Mouse (Mus musculus) macrophage (primary cell): Measurements from ENCODE around the gene Ccdc182. TPM values are rescaled to one million over a fixed set of nuclear protein-coding genes. Genes with fewer than 3 reads are reported as not detected.

Source experiments
- H3K27ac ChIP-seq: fragments of 350-480 bp; formaldehyde crosslinking; 2 replicates; pipeline ENCODE4 v1.9.0; 2021
- H3K36me3 ChIP-seq: fragments of 350-480 bp; formaldehyde crosslinking; 2 replicates; pipeline ENCODE4 v1.9.0; 2021; ENCODE audit errors: inconsistent target
- H3K4me3 ChIP-seq: fragments of 350-480 bp; formaldehyde crosslinking; 2 replicates; pipeline ENCODE4 v1.9.0; 2021; ENCODE audit errors: inconsistent target
- H3K79me2 ChIP-seq: fragments of 350-480 bp; formaldehyde crosslinking; 2 replicates; pipeline ENCODE4 v1.9.0; 2021; ENCODE audit errors: inconsistent target
- WGBS: methylation state at CpG from one replicate; pipeline ENCODE4 v1.1.7; 2026; ENCODE audit warnings: inconsistent platforms; ENCODE audit not compliant: missing documents; 5-methylcytosine and 5-hydroxymethylcytosine counted together
- polyA plus RNA-seq: library from polyadenylated mRNA; stranded (reverse); fragments of 250-400 nt; gene quantifications from 3 replicates; pipeline ENCODE4 v1.2.4, GENCODE M21; 2018; ENCODE audit warnings: inconsistent platforms
- total RNA-seq, 78 experiments: library from RNA; depleted of rRNA; stranded (reverse); fragments of 250-400 nt; gene quantifications; 1 replicate in 9 of 78; 2 replicates in 24 of 78; 3 replicates in 43 of 78; 4 replicates in 2 of 78; pipeline ENCODE4 v1.2.4; 2018; ENCODE audit warnings: inconsistent platforms in 56 of 78

Gene Ccdc182
- total RNA-seq (2018; cell fraction: chromatin; rRNA removed): not detected
- total RNA-seq (2018; cell fraction: cytosol; rRNA removed): not detected
- total RNA-seq (2018; cell fraction: nucleus; rRNA removed): not detected
- not detected in 3 replicates for polyA plus RNA-seq

DNA sequence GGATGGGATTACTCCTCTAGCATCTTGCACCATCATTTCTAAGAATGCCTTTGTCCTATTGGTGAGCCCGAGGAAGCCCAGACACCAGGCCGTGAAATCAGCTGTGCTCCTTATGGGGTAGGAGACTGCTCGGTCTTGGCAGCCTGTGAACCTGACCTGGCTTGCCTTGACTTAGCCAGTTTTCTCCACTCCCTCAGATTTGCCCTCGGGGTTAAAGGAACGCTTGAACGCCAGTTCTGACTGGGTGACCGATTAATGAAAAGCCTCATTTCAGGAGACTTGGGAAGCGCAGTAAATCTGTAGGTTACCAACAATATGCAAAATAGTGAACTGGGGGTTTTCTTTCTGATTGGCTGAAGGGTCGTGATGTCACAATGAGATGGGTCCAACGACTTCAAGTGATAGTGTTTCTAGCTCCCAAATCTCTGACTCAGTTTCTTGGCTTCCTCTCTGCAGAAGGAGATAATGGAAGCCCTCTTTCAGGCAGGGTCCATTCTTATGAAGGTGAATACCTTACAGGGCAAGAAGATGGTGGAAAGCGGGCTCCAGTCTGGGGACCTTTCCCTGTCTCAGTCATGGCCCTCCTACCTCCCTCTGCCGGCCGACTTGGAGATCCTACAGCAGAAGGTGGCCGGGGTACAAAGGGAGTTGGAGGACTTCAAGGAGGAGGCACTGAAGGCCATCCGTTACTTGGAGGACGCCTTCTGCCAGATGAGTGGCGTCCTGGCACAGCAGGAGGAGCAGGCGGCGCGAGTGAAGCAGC, at the start of gene Ccdc182:
Gene Ccdc182 (plus strand): TSS at position 428 of the 763 bp plus-strand sequence.
- 45% methylated on average over 20 of the region's 20 CpGs for WGBS
- Histone ChIP-seq H3K27ac (no peak within 1 kb of the TSS), H3K79me2 (no peaks in the 10 kb centered on the region), H3K36me3 (no peaks in the 10 kb centered on the region), H3K4me3 (no peak within 1 kb of the TSS)

DNA sequence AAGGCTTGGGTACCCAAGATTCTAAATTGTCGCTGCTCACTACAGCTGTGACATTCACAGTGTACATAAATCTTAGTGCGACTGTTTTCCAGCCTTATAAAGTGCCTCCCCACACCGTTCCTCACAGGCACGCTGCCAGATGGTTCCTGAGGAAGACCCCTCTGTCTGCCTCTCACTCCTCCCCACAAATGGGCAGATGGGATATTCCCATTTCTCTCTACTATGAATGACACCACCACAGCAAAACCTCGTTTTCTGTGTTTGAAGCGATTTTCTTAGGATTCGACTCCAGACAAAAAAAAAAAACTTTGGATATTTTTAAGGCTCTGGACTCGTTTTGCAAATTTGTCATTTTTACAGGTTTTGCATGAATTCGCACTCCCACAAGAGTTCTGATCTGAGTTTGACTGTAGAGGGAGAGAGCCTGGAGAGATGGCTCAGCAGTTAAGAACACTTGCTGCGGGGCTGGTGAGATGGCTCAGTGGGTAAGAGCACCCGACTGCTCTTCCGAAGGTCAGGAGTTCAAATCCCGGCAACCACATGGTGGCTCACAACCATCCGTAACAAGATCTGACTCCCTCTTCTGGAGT, 48.2 kb upstream of the Ccdc182 start:
- H3K36me3 ChIP-seq: no peaks in the 10 kb centered on the region
- no peak overlapping the region for H3K27ac ChIP-seq
- H3K4me3 ChIP-seq: no peak overlapping the region
- no peaks in the 10 kb centered on the region for H3K79me2 ChIP-seq
- 97% methylated on average over 14 of the region's 14 CpGs for WGBS

DNA sequence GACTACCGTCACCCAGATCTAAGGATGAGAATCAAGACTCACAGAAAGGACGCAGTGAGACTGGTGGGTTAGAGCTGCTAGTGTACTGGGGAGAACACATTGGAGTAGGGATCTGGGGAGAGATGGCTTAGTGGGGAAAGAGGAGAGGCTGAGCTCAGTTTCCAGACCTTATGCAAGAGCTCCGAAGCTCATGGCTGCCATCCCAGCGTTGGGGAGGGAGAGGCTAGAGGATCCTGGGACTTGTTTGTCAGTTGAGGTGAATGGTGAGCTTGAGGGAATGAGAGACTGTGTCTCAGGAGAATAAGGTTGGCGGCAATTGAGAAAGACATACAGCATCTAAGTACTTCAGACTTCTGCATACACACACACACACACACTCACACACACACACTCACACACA, 45.2 kb upstream of the Ccdc182 start:
- Histone ChIP-seq H3K27ac (no peak overlapping the region), H3K79me2 (no peaks in the 10 kb centered on the region), H3K36me3 (no peaks in the 10 kb centered on the region), H3K4me3 (no peak overlapping the region)
- WGBS: 92% methylated on average over 5 of the region's 5 CpGs

GRCm38 (mm10) chr11:88250568-88250967, 43.3 kb upstream of the Ccdc182 start:
- no peak overlapping the region for H3K4me3 ChIP-seq
- H3K79me2 ChIP-seq: no peaks in the 10 kb centered on the region
- 81% methylated on average over 3 of the region's 3 CpGs for WGBS
- no peaks in the 10 kb centered on the region for H3K36me3 ChIP-seq
- no peak overlapping the region for H3K27ac ChIP-seq

GRCm38 (mm10) chr11:88251295-88251694, 42.6 kb upstream of the Ccdc182 start:
- H3K4me3 ChIP-seq: no peak overlapping the region
- no peaks in the 10 kb centered on the region for H3K36me3 ChIP-seq
- H3K27ac ChIP-seq: no peak overlapping the region
- WGBS: 87% methylated on average over 7 of the region's 7 CpGs
- H3K79me2 ChIP-seq: no peaks in the 10 kb centered on the region

DNA sequence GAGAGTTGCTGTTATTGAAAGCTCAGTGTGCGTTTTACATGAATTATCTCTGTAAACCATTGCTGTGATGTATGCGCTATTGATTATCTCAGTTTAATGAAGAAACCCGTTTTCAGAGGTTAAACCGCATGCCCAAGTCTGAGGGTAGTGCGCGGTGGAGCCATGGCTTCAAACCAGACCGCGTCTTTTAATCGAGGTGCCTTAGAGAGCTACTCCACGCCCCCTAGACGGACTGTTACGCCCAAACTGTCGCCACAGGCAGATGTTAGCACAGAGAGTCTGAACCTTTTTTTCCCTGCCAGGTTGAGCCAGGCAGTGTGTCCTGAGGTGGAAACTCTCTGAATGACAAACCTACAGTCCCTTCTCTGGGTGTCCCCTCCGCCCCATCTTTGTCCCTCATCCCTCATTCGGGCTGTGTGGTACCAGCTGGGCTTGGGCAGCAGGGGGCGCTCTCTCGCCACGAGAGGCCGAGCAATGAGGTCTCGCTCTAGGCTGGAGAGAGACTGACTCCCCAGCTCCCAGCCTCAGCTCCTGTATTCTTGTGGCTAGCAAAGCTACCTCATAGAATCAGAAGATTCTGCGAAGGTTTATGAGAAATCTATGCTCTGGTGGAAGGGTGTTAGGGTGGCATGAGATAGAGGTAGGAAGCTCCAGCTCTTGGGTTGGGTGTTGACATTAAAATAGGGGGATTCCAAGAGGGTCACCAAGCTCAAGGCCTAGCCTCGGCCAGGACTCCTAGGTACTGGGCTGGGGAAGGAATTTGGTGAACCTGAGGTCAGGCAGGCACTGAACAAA, 41.7 kb upstream of the Ccdc182 start:
- WGBS: 19% methylated on average over 22 of the region's 22 CpGs
- no peaks in the 10 kb centered on the region for H3K36me3 ChIP-seq
- no peak overlapping the region for H3K4me3 ChIP-seq
- H3K27ac ChIP-seq: no peak overlapping the region
- no peaks in the 10 kb centered on the region for H3K79me2 ChIP-seq

GRCm38 (mm10) chr11:88252767-88253513, 40.9 kb upstream of the Ccdc182 start:
- Histone ChIP-seq H3K27ac (no peak overlapping the region), H3K36me3 (no peaks in the 10 kb centered on the region), H3K4me3 (no peak overlapping the region), H3K79me2 (no peaks in the 10 kb centered on the region)
- WGBS: 37% methylated on average over 17 of the region's 18 CpGs

- no peaks in the 10 kb centered on the region for H3K79me2 ChIP-seq
- 96% methylated on average over 7 of the region's 7 CpGs for WGBS
- H3K27ac ChIP-seq: no peak overlapping the region
- no peak overlapping the region for H3K4me3 ChIP-seq
- H3K36me3 ChIP-seq: no peaks in the 10 kb centered on the region
Measured at GRCm38 (mm10) chr11:88253514-88254167, 40.2 kb upstream of the Ccdc182 start.

GRCm38 (mm10) chr11:88257700-88258099, 36.2 kb upstream of the Ccdc182 start:
- no peaks in the 10 kb centered on the region for H3K36me3 ChIP-seq
- H3K79me2 ChIP-seq: no peaks in the 10 kb centered on the region
- no peak overlapping the region for H3K4me3 ChIP-seq
- no peak overlapping the region for H3K27ac ChIP-seq
- 77% methylated on average over 4 of the region's 4 CpGs for WGBS

- WGBS: 89% methylated on average over 4 of the region's 4 CpGs
- no peak overlapping the region for H3K4me3 ChIP-seq
- H3K36me3 ChIP-seq: no peaks in the 10 kb centered on the region
- no peak overlapping the region for H3K27ac ChIP-seq
- H3K79me2 ChIP-seq: no peaks in the 10 kb centered on the region
Measured at GRCm38 (mm10) chr11:88258212-88258611, 35.6 kb upstream of the Ccdc182 start.

GRCm38 (mm10) chr11:88260463-88260862, 33.4 kb upstream of the Ccdc182 start:
- 76% methylated on average over 7 of the region's 7 CpGs for WGBS

GRCm38 (mm10) chr11:88264889-88265288, 29.0 kb upstream of the Ccdc182 start:
- Histone ChIP-seq H3K27ac (no peak overlapping the region), H3K79me2 (no peaks in the 10 kb centered on the region), H3K36me3 (no peaks in the 10 kb centered on the region), H3K4me3 (no peak overlapping the region)
- 84% methylated on average over 5 of the region's 5 CpGs for WGBS

More at GRCm38 (mm10) chr11:88260463-88260862, 33.4 kb upstream of the Ccdc182 start:
- Histone ChIP-seq H3K79me2 (no peaks in the 10 kb centered on the region), H3K4me3 (no peak overlapping the region), H3K27ac (no peak overlapping the region), H3K36me3 (no peaks in the 10 kb centered on the region)

- no peak overlapping the region for H3K27ac ChIP-seq
- H3K4me3 ChIP-seq: no peak overlapping the region
- H3K36me3 ChIP-seq: no peaks in the 10 kb centered on the region
- WGBS: 77% methylated on average over 5 of the region's 6 CpGs
- H3K79me2 ChIP-seq: no peaks in the 10 kb centered on the region
Measured at GRCm38 (mm10) chr11:88266311-88266710, 27.5 kb upstream of the Ccdc182 start.

GRCm38 (mm10) chr11:88271870-88272269, 22.0 kb upstream of the Ccdc182 start:
- WGBS: 59% methylated on average over 3 of the region's 3 CpGs
- H3K27ac ChIP-seq: no peak overlapping the region
- no peak overlapping the region for H3K4me3 ChIP-seq
- no peaks in the 10 kb centered on the region for H3K36me3 ChIP-seq
- H3K79me2 ChIP-seq: no peaks in the 10 kb centered on the region
